Mouse (Mus musculus): ENCODE results near the gene Atg9a.

The Atg9a gene

GRCm38 (mm10) chr1:75179334-75180104 lies 12.5 kb downstream of the Atg9a start:
- no peak for DNase-seq (ENCODE audit: extremely low spot score, low read depth, low spot score)

- peak; percentile 70 for DNase-seq (ENCODE audit: extremely low spot score, low read depth, low spot score)
These were observed 23.2 kb downstream of the Atg9a start, which contains the start of gene Zfand2b for GRCm38 (mm10) chr1:75168472-75169464. Zfand2b (plus strand) TSS chr1:75168646.

- DNase-seq (ENCODE audit: extremely low spot score, low read depth, low spot score) = no peak
These were observed 23.9 kb downstream of the Atg9a start for GRCm38 (mm10) chr1:75168093-75168471.

- DNase-seq (ENCODE audit: extremely low spot score, low read depth, low spot score) = no peak
These were observed 31.8 kb downstream of the Atg9a start for GRCm38 (mm10) chr1:75160256-75160617.

GRCm38 (mm10) chr1:75159540-75160255 lies 32.3 kb downstream of the Atg9a start:
- no peak for DNase-seq (ENCODE audit: extremely low spot score, low read depth, low spot score)

GRCm38 (mm10) chr1:75158990-75159389 lies 33.0 kb downstream of the Atg9a start:
- no peak for DNase-seq (ENCODE audit: extremely low spot score, low read depth, low spot score)

- DNase-seq (ENCODE audit: extremely low spot score, low read depth, low spot score) = no peak
These were observed 36.2 kb downstream of the Atg9a start for GRCm38 (mm10) chr1:75155837-75156236.

- no peak for DNase-seq (ENCODE audit: extremely low spot score, low read depth, low spot score)
These were observed 43.3 kb downstream of the Atg9a start for GRCm38 (mm10) chr1:75148727-75149126.

- no peak for DNase-seq (ENCODE audit: extremely low spot score, low read depth, low spot score)
These were observed 44.4 kb downstream of the Atg9a start for GRCm38 (mm10) chr1:75147411-75148135.

GRCm38 (mm10) chr1:75145589-75145988 lies 46.4 kb downstream of the Atg9a start:
- DNase-seq (ENCODE audit: extremely low spot score, low read depth, low spot score) = no peak

GRCm38 (mm10) chr1:75142301-75143261 lies 49.4 kb downstream of the Atg9a start, which contains the start of the genes Cnppd1 and Retreg2:
Cnppd1 (minus strand) TSS chr1:75142711.
Retreg2 (plus strand) TSS chr1:75142778.
- peak; percentile 73 for DNase-seq (ENCODE audit: extremely low spot score, low read depth, low spot score)

- DNase-seq (ENCODE audit: extremely low spot score, low read depth, low spot score) = no peak
These were observed 50.4 kb downstream of the Atg9a start for GRCm38 (mm10) chr1:75141486-75142190.

- no peak for DNase-seq (ENCODE audit: extremely low spot score, low read depth, low spot score)
These were observed 51.3 kb downstream of the Atg9a start for GRCm38 (mm10) chr1:75140601-75141190.

GRCm38 (mm10) chr1:75138448-75138847 lies 53.5 kb downstream of the Atg9a start:
- no peak for DNase-seq (ENCODE audit: extremely low spot score, low read depth, low spot score)

GRCm38 (mm10) chr1:75136730-75137129 lies 55.3 kb downstream of the Atg9a start:
- DNase-seq (ENCODE audit: extremely low spot score, low read depth, low spot score) = no peak

GRCm38 (mm10) chr1:75136293-75136692 lies 55.7 kb downstream of the Atg9a start:
- no peak for DNase-seq (ENCODE audit: extremely low spot score, low read depth, low spot score)

- no peak for DNase-seq (ENCODE audit: extremely low spot score, low read depth, low spot score)
These were observed 58.4 kb downstream of the Atg9a start, which contains the start of gene Slc23a3 for GRCm38 (mm10) chr1:75133421-75134207. Slc23a3 (minus strand) TSS chr1:75133890.
